Mouse (Mus musculus) ES-Bruce4 (cell line): ENCODE measurements around the gene Rad50. TPM values are rescaled to one million over a fixed set of nuclear protein-coding genes. Genes with fewer than 3 reads are reported as not detected.

Experiments used
- H3K27ac ChIP-seq: 2 replicates; pipeline ENCODE4 v1.5.1; 2012; ENCODE audit warnings: low read length, inconsistent platforms; ENCODE audit not compliant: insufficient read depth
- H3K27me3 ChIP-seq: 2 replicates; pipeline ENCODE4 v1.6.1; 2012; ENCODE audit warnings: mild to moderate bottlenecking, low read length, inconsistent platforms; ENCODE audit not compliant: control insufficient read depth, poor library complexity, insufficient read depth, severe bottlenecking
- H3K36me3 ChIP-seq: 2 replicates; pipeline ENCODE4 v1.6.1; 2012; ENCODE audit warnings: inconsistent platforms, mild to moderate bottlenecking, low read length, moderate library complexity; ENCODE audit not compliant: control insufficient read depth, poor library complexity, insufficient read depth, severe bottlenecking
- H3K4me1 ChIP-seq: one replicate; pipeline ENCODE4 v1.8.1; 2011; ENCODE audit warnings: low read length; ENCODE audit not compliant: control insufficient read depth, insufficient read depth
- H3K4me3 ChIP-seq: 2 replicates; pipeline ENCODE4 v1.5.1; 2011; ENCODE audit warnings: low read depth, mild to moderate bottlenecking, low read length
- H3K9ac ChIP-seq: 2 replicates; pipeline ENCODE4 v1.6.1; 2012; ENCODE audit warnings: low read depth, mild to moderate bottlenecking, inconsistent platforms; ENCODE audit not compliant: poor library complexity, severe bottlenecking
- H3K9me3 ChIP-seq: replicated peaks from 2 replicates; pipeline ENCODE4 v1.6.1; 2012; ENCODE audit warnings: mild to moderate bottlenecking, low read length, inconsistent platforms; ENCODE audit not compliant: control insufficient read depth, poor library complexity, insufficient read depth, severe bottlenecking
- CTCF ChIP-seq: IDR thresholded peaks from one replicate; pipeline ENCODE4 v1.8.1; 2011; ENCODE audit warnings: low read depth, low read length
- EP300 ChIP-seq: IDR thresholded peaks from 2 replicates; pipeline ENCODE4 v1.6.1; 2011; ENCODE audit warnings: low read depth, low read length; ENCODE audit not compliant: insufficient read depth
- POLR2A ChIP-seq: IDR thresholded peaks from one replicate; pipeline ENCODE4 v1.8.1; 2011; ENCODE audit warnings: low read length; ENCODE audit not compliant: insufficient read depth
- polyA plus RNA-seq: library from polyadenylated mRNA; stranded (reverse); fragments of >200 nt; gene quantifications from 2 replicates; pipeline ENCODE4 v1.2.4, GENCODE M21; 2011; ENCODE audit warnings: low read depth; ENCODE audit not compliant: missing spikeins, insufficient read depth, insufficient read length

The Rad50 gene
- polyA plus RNA-seq, 1 experiment, result 73.2 TPM

DNA sequence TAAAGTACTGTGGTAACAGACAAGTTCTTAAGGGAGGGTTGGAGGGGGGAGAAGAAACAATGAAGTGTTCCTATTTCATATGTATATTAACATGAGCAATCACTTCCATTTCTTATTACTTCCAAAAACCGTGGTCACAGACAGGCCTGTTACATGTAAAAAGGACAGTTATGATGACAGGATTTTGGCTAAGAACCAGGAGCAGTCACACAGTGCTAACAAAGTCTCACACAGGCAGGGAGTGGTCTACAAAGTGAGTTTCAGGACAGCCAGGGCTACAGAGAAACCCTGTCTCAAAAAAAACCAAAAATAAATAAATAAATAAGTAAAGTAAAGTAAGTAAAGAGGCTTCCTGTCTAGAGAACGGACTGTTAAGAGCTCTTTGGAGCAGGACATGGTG, 24.9 kb downstream of the Rad50 start:
- no peak for TF ChIP-seq EP300
- no peak for TF ChIP-seq CTCF
- TF ChIP-seq POLR2A, result no peak
- H3K36me3 ChIP-seq, result peaks cover 23% of the 10 kb centered on the region
- no peaks in the 10 kb centered on the region for H3K27me3 ChIP-seq
- H3K9ac ChIP-seq, result no peak overlapping the region
- no peaks in the 10 kb centered on the region for H3K4me1 ChIP-seq
- H3K9me3 ChIP-seq, result no peaks in the 10 kb centered on the region
- H3K4me3 ChIP-seq, result no peak overlapping the region
- H3K27ac ChIP-seq, result no peak overlapping the region

DNA sequence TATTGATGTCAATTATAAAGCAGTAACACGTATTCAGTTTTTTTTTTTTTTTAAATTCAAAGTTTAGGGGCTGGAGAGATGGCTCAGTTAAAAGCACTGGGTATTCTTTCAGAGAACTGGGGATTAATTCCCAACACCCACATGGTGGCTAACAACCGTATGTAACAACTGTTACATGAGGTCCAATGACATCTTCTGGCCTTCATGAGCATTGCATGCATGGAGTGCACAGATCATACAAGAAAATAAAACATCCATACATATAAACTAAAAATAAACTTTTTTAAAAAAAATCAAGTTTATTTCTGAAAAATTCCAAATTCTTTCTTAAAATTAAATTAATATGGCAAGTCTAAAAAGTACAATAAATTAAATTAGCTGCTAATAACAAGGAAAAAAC, 25.4 kb downstream of the Rad50 start:
- Histone ChIP-seq H3K4me3 (no peak overlapping the region), H3K36me3 (peaks cover 23% of the 10 kb centered on the region), H3K27me3 (no peaks in the 10 kb centered on the region), H3K9me3 (no peaks in the 10 kb centered on the region), H3K9ac (no peak overlapping the region), H3K4me1 (no peaks in the 10 kb centered on the region), H3K27ac (no peak overlapping the region)
- TF ChIP-seq POLR2A (no peak), CTCF (no peak), EP300 (no peak)

DNA sequence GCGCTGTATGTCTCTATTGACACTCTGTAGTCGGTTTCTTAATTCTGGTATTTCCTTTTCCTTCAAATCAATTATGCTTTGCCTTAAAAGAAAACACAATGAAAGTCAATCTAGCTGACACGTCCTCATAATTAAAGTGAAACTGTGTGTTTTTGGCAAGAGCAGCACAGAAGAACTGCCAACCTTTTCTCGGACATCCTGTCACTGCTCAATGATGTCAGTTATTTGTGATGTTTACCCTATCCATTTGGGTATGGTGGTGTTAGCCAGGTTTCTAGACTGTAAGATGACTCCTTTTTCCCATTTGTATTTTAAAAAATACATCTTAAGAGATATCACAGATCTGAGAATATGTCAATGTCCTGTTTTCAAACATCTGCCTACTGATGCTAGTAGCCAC, 27.0 kb downstream of the Rad50 start:
- H3K27me3 ChIP-seq, result no peaks in the 10 kb centered on the region
- no peak for TF ChIP-seq POLR2A
- no peak for TF ChIP-seq EP300
- no peak for TF ChIP-seq CTCF
- H3K27ac ChIP-seq, result no peak overlapping the region
- H3K9ac ChIP-seq, result no peak overlapping the region
- no peak overlapping the region for H3K4me3 ChIP-seq
- H3K9me3 ChIP-seq, result no peaks in the 10 kb centered on the region
- H3K4me1 ChIP-seq, result no peaks in the 10 kb centered on the region
- peaks cover 34% of the 10 kb centered on the region for H3K36me3 ChIP-seq

DNA sequence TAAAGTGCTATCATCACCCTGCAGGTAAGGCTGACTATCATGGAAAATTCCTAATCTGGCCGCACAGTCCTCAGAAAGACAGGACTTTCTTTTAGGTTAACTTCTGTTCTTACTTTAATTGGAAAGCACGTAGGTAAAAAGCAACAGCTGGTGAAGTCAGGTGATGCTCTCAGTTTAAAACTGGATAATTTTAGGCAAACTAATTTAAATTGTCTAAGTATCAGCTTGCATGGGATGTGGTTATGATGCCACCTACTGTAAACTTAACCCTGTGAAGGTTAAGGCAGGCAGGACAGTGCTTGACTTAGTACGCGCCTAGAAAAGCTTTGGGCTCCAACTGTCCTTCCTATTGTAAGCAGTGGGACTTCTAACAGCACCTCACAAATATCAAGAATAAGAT, 35.7 kb downstream of the Rad50 start:
- peaks cover 33% of the 10 kb centered on the region for H3K36me3 ChIP-seq

DNA sequence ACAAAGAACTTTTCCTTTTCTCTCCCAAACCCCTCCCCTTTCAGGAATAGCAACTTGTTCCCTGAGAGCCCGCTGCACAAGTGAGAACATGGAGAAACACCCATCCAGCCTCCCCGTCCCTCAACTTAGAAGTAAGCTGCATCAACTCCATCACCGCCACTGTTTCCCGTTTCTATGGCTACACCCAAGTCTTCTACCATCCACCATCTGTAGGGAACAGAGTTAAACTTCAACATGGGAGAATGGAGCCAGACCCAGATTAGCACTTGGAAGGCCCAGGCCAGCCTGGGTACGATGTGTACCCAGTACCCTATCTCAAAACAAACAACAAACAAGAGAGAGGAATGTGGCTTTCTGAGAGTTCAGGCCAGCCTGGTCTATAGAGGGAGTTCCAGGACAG, 43.0 kb downstream of the Rad50 start:
- peaks cover 19% of the 10 kb centered on the region for H3K36me3 ChIP-seq
- no peaks in the 10 kb centered on the region for H3K27me3 ChIP-seq
- H3K4me3 ChIP-seq, result no peak overlapping the region
- no peak overlapping the region for H3K9ac ChIP-seq
- no peak overlapping the region for H3K27ac ChIP-seq
- no peaks in the 10 kb centered on the region for H3K9me3 ChIP-seq
- H3K4me1 ChIP-seq, result no peaks in the 10 kb centered on the region
- no peak for TF ChIP-seq EP300
- TF ChIP-seq POLR2A, result no peak
- TF ChIP-seq CTCF, result no peak

More for the DNA sequence above, 35.7 kb downstream of the Rad50 start:
- no peak for TF ChIP-seq CTCF
- TF ChIP-seq POLR2A, result no peak
- TF ChIP-seq EP300, result no peak
- no peaks in the 10 kb centered on the region for H3K9me3 ChIP-seq
- no peak overlapping the region for H3K9ac ChIP-seq
- no peak overlapping the region for H3K4me3 ChIP-seq
- H3K27ac ChIP-seq, result no peak overlapping the region
- no peaks in the 10 kb centered on the region for H3K27me3 ChIP-seq
- H3K4me1 ChIP-seq, result no peaks in the 10 kb centered on the region

DNA sequence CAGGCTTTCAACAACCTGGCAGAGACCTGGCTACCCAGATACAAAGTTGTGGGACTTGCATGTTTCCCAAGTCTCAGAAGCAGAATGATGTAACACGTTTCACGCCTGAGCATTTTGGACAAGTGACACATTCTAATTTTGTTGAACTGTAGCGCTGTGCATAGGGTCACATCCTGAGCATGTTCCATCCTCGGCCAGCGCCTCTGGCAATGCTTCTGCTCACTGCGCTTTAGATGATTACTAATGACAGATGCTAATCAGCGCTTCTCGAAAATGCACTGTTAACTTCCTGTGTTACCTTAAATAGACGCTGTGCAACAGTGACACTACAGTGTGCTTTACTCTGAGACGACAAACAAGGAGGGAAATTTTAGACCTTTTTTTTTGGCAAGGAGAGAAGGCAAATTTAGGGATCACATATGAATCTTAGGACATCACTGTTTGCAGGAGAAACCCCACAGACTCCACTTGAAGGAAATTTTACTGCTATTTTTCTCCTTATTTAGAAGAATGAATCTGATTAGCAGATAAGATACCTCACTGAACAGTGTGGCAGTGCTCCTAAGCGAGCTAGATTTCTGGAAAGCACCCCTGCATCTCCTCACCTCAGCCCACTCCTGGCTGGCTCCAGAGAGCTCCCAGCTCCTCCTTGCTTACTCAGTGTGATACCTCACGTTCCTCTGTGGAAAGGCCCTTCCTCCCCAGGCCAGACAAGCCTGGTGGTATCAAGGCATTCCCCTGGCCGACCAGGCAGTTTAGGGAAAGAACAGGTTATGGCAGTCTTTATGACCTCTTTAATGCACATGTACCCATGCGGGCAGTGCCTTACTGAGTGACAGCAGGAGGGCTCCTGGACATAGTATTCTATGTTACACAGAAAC, 44.1 kb downstream of the Rad50 start:
- no peak overlapping the region for H3K4me3 ChIP-seq
- H3K9me3 ChIP-seq, result no peaks in the 10 kb centered on the region
- no peaks in the 10 kb centered on the region for H3K27me3 ChIP-seq
- H3K36me3 ChIP-seq, result peaks cover 15% of the 10 kb centered on the region
- no peak overlapping the region; the same call in 1 of the 2 replicates for H3K27ac ChIP-seq
- no peak overlapping the region for H3K9ac ChIP-seq
- H3K4me1 ChIP-seq, result no peaks in the 10 kb centered on the region
- TF ChIP-seq EP300 (no peak), CTCF (no peak), POLR2A (no peak)
